Comparison of ENCODE assay signal across 18 mouse cellular contexts in genomic region chr3:127485174-127485573, GRCm38 (mm10). TPM values are rescaled to one million over a fixed set of nuclear protein-coding genes. Genes with fewer than 3 reads are reported as not detected.
DNase-seq lines count a peak whose midpoint lies in the region; ATAC-seq and TF ChIP-seq lines count a peak whose summit lies in the region.
"Had no signal": no experiment of that assay in that cellular context is flagged by ENCODE, and none has a peak within 500 bp of the region (broad histone marks: within the 10 kb centered on the region; RNA-seq: fewer than 3 reads in every experiment).

No protein-coding gene starts in this region.

- no peaks in the 10 kb centered on the region for H3K27me3 ChIP-seq in intestine, embryonic 16.5 days (replicated peaks; ENCODE audit: control insufficient read depth, insufficient read depth, low read length)
- H3K27me3 ChIP-seq: embryonic facial prominence, embryonic 15.5 days; hindbrain, embryonic 13.5 days; liver, embryonic 15.5 days; neural tube, embryonic 12.5 days had no signal

- peak; percentile 59 to 77 for DNase-seq in layer of hippocampus, adult 18-20 months (ENCODE audit: low spot score in 2 of 2)
- no peak for DNase-seq in layer of hippocampus, postnatal 10 days (ENCODE audit: low spot score in 2 of 2)
- DNase-seq in layer of hippocampus, adult 2 months (ENCODE audit: low spot score in 2 of 2): peak; percentile 33 to 72
- peak; percentile 60 to 67 for DNase-seq in left cerebral cortex, postnatal 14 days (ENCODE audit: low spot score in 2 of 2)
- no peak for DNase-seq in kidney, postnatal 25 days
- DNase-seq: adrenal gland, adult 8-10 months; cerebellum, adult 2 months; heart, adult 18-20 months; kidney, postnatal 10 days; lung, postnatal 14 days had no signal

- H3K9ac ChIP-seq in intestine, embryonic 16.5 days (ENCODE audit: low read depth, low read length): no peak overlapping the region
- H3K9ac ChIP-seq: embryonic facial prominence, embryonic 15.5 days; hindbrain, embryonic 13.5 days; limb, embryonic 12.5 days; liver, embryonic 15.5 days; neural tube, embryonic 12.5 days had no signal

- ATAC-seq in granulocyte monocyte progenitor cell, adult 5-6 weeks (replicated peaks; ENCODE audit: poor library complexity, severe bottlenecking): no peak
- ATAC-seq in intestine, embryonic 16.5 days: no peak
- ATAC-seq: intestine, postnatal 0 days had no signal

- intact Hi-C loops in left cerebral cortex, postnatal 14 days (cut with DNase I): no loop called here

- H3K36me3 ChIP-seq in intestine, embryonic 16.5 days (ENCODE audit: control insufficient read depth, insufficient read depth, low read length): no peaks in the 10 kb centered on the region
- H3K36me3 ChIP-seq: embryonic facial prominence, embryonic 15.5 days; hindbrain, embryonic 13.5 days; limb, embryonic 12.5 days; liver, embryonic 15.5 days; neural tube, embryonic 12.5 days had no signal

- TF ChIP-seq CTCF in layer of hippocampus, adult 2 months (conservative IDR thresholded peaks at IDR 0.05): no peak

- no peak overlapping the region for H3K4me3 ChIP-seq in layer of hippocampus, adult 2 months
- no peak overlapping the region for H3K4me3 ChIP-seq in intestine, embryonic 16.5 days (ENCODE audit: low read length)
- H3K4me3 ChIP-seq: embryonic facial prominence, embryonic 15.5 days; hindbrain, embryonic 13.5 days; limb, embryonic 12.5 days; liver, embryonic 15.5 days; neural tube, embryonic 12.5 days had no signal

- H3K4me1 ChIP-seq in intestine, embryonic 16.5 days (ENCODE audit: control insufficient read depth, insufficient read depth, low read length): no peaks in the 10 kb centered on the region
- H3K4me1 ChIP-seq: embryonic facial prominence, embryonic 15.5 days; liver, embryonic 15.5 days had no signal

- WGBS in intestine, embryonic 16.5 days: 74% methylated on average over 10 of the region's 10 CpGs

- no peak overlapping the region for H3K27ac ChIP-seq in layer of hippocampus, adult 2 months
- H3K27ac ChIP-seq in intestine, embryonic 16.5 days (ENCODE audit: low read length): no peak overlapping the region
- H3K27ac ChIP-seq: embryonic facial prominence, embryonic 15.5 days; hindbrain, embryonic 13.5 days; limb, embryonic 12.5 days; liver, embryonic 15.5 days; neural tube, embryonic 12.5 days had no signal

- no peak overlapping the region for H3K4me2 ChIP-seq in intestine, embryonic 16.5 days (ENCODE audit: low read depth, low read length)
- H3K4me2 ChIP-seq: embryonic facial prominence, embryonic 15.5 days; hindbrain, embryonic 13.5 days; limb, embryonic 12.5 days; liver, embryonic 15.5 days; neural tube, embryonic 12.5 days had no signal

- no peaks in the 10 kb centered on the region for H3K9me3 ChIP-seq in intestine, embryonic 16.5 days (ENCODE audit: control insufficient read depth, low read length)
- H3K9me3 ChIP-seq: embryonic facial prominence, embryonic 15.5 days; hindbrain, embryonic 13.5 days; limb, embryonic 12.5 days; liver, embryonic 15.5 days; neural tube, embryonic 12.5 days had no signal

RNA-seq across cellular contexts. Expression of gene Ank2, which starts 14.0 kb away (rescaled TPM):
- total RNA-seq in layer of hippocampus, adult 18-20 months (2021): 100 to 1,000 TPM; 699 to 719 TPM
- total RNA-seq in layer of hippocampus, postnatal 10 days (2021): 100 to 1,000 TPM; 884 to 907 TPM
- total RNA-seq in layer of hippocampus, adult 2 months (2021): 100 to 1,000 TPM; 730 to 767 TPM
- 1,000 to 10,000 TPM in 1 of 2 experiments, 100 to 1,000 TPM in 1; 969 to 1,019 TPM for total RNA-seq in left cerebral cortex, postnatal 14 days (2021)
- total RNA-seq in granulocyte monocyte progenitor cell, adult 5-6 weeks (2014; fragmentation: Nextera tagmentation): 0.45 and 0.73 TPM in 2 replicates
- total RNA-seq in granulocyte monocyte progenitor cell, adult 5-6 weeks (2017): 0.26 TPM in 1 of 2 replicates, not detected in the other
- 14.7 and 15.8 TPM in 2 replicates for polyA plus RNA-seq in intestine, embryonic 16.5 days (2015; fragmentation: Nextera tagmentation; extraction: Ambion mirVana)

Comparison
In these comparisons a context has a peak if more than half of its experiments do, and no peak if none do; other contexts are left out.
1. DNase-seq: peak in layer of hippocampus, adult 18-20 months (2 of 2), layer of hippocampus, adult 2 months (2 of 2) and left cerebral cortex, postnatal 14 days (2 of 2); none in layer of hippocampus, postnatal 10 days (0 of 2) and kidney, postnatal 25 days (0 of 2).
2. RNA of gene Ank2, which starts 14.0 kb away (total RNA-seq): 969 to 1,019 TPM in left cerebral cortex, postnatal 14 days, 884 to 907 TPM in layer of hippocampus, postnatal 10 days, 730 to 767 TPM in layer of hippocampus, adult 2 months and 699 to 719 TPM in layer of hippocampus, adult 18-20 months; 0.26 to 0.73 TPM in granulocyte monocyte progenitor cell, adult 5-6 weeks; every median in the first group is over 100 times any median in the second.